Mouse (Mus musculus): ENCODE measurements at regions not wholly inside any gene's neighbourhood (a gene's known extent, or its start where the extent isn't known, plus 50 kb on each side); places are given as distances from the start of the nearest gene placed in this dataset.

GRCm38 (mm10) chr12:93221179-93221922, 1372.4 kb upstream of the Sel1l start:
- TF ChIP-seq POLR2A (IDR thresholded peaks at IDR 0.05; ENCODE audit: extremely low read depth, insufficient read depth, low read length) (no peak), CTCF (IDR thresholded peaks at IDR 0.05; ENCODE audit: low read depth, low read length) (no peak)

GRCm38 (mm10) chr12:93207596-93207995, 1358.6 kb upstream of the Sel1l start:
- H3K27ac ChIP-seq (replicated peaks; ENCODE audit: insufficient read depth, low read depth, low read length), result no peak overlapping the region
- no peak for TF ChIP-seq POLR2A (IDR thresholded peaks at IDR 0.05; ENCODE audit: extremely low read depth, insufficient read depth, low read length)
- no peak for TF ChIP-seq CTCF (IDR thresholded peaks at IDR 0.05; ENCODE audit: low read depth, low read length)
- H3K79me2 ChIP-seq (ENCODE audit: control insufficient read depth, insufficient read depth, low read length), result no peaks in the 10 kb centered on the region
- H3K36me3 ChIP-seq (ENCODE audit: control insufficient read depth, insufficient read depth, low read length), result no peaks in the 10 kb centered on the region
- DNase-seq (ENCODE audit: extremely low read depth, low read depth, low spot score), result no peak
- no peak overlapping the region for H3K4me3 ChIP-seq (ENCODE audit: insufficient read depth, low read depth, low read length)
- no peaks in the 10 kb centered on the region for H3K27me3 ChIP-seq (ENCODE audit: control insufficient read depth, insufficient read depth, low read length)
- no peaks in the 10 kb centered on the region for H3K4me1 ChIP-seq (ENCODE audit: control insufficient read depth, insufficient read depth, low read length)
- 76% methylated on average over 3 of the region's 3 CpGs for WGBS
- H3K9ac ChIP-seq (ENCODE audit: low read depth, low read length), result no peak overlapping the region

More at GRCm38 (mm10) chr12:93221179-93221922, 1372.4 kb upstream of the Sel1l start:
- 84% methylated on average over 6 of the region's 6 CpGs for WGBS
- Histone ChIP-seq H3K4me3 (ENCODE audit: insufficient read depth, low read depth, low read length) (no peak overlapping the region), H3K27ac (replicated peaks; ENCODE audit: insufficient read depth, low read depth, low read length) (no peak overlapping the region), H3K36me3 (ENCODE audit: control insufficient read depth, insufficient read depth, low read length) (no peaks in the 10 kb centered on the region), H3K4me1 (ENCODE audit: control insufficient read depth, insufficient read depth, low read length) (no peaks in the 10 kb centered on the region), H3K79me2 (ENCODE audit: control insufficient read depth, insufficient read depth, low read length) (no peaks in the 10 kb centered on the region), H3K9ac (ENCODE audit: low read depth, low read length) (no peak overlapping the region), H3K27me3 (ENCODE audit: control insufficient read depth, insufficient read depth, low read length) (no peaks in the 10 kb centered on the region)
- no peak for DNase-seq (ENCODE audit: extremely low read depth, low read depth, low spot score)

GRCm38 (mm10) chr12:93188940-93189339, 1340.0 kb upstream of the Sel1l start:
- DNase-seq (ENCODE audit: extremely low read depth, low read depth, low spot score), result no peak
- Histone ChIP-seq H3K79me2 (ENCODE audit: control insufficient read depth, insufficient read depth, low read length) (no peaks in the 10 kb centered on the region), H3K27ac (replicated peaks; ENCODE audit: insufficient read depth, low read depth, low read length) (no peak overlapping the region), H3K4me1 (ENCODE audit: control insufficient read depth, insufficient read depth, low read length) (no peaks in the 10 kb centered on the region), H3K4me3 (ENCODE audit: insufficient read depth, low read depth, low read length) (no peak overlapping the region), H3K9ac (ENCODE audit: low read depth, low read length) (no peak overlapping the region), H3K36me3 (ENCODE audit: control insufficient read depth, insufficient read depth, low read length) (no peaks in the 10 kb centered on the region), H3K27me3 (ENCODE audit: control insufficient read depth, insufficient read depth, low read length) (no peaks in the 10 kb centered on the region)
- 45% methylated on average over 1 of the region's 1 CpGs for WGBS
- TF ChIP-seq POLR2A (IDR thresholded peaks at IDR 0.05; ENCODE audit: extremely low read depth, insufficient read depth, low read length) (no peak), CTCF (IDR thresholded peaks at IDR 0.05; ENCODE audit: low read depth, low read length) (no peak)

- no peak overlapping the region for H3K4me3 ChIP-seq (ENCODE audit: insufficient read depth, low read depth, low read length)
- H3K27ac ChIP-seq (replicated peaks; ENCODE audit: insufficient read depth, low read depth, low read length), result no peak overlapping the region
- no peaks in the 10 kb centered on the region for H3K27me3 ChIP-seq (ENCODE audit: control insufficient read depth, insufficient read depth, low read length)
- WGBS, result 77% methylated on average over 5 of the region's 5 CpGs
- no peak overlapping the region for H3K9ac ChIP-seq (ENCODE audit: low read depth, low read length)
- no peak for TF ChIP-seq POLR2A (IDR thresholded peaks at IDR 0.05; ENCODE audit: extremely low read depth, insufficient read depth, low read length)
- no peak for TF ChIP-seq CTCF (IDR thresholded peaks at IDR 0.05; ENCODE audit: low read depth, low read length)
- no peak for DNase-seq (ENCODE audit: extremely low read depth, low read depth, low spot score)
- no peaks in the 10 kb centered on the region for H3K79me2 ChIP-seq (ENCODE audit: control insufficient read depth, insufficient read depth, low read length)
- no peaks in the 10 kb centered on the region for H3K4me1 ChIP-seq (ENCODE audit: control insufficient read depth, insufficient read depth, low read length)
- no peaks in the 10 kb centered on the region for H3K36me3 ChIP-seq (ENCODE audit: control insufficient read depth, insufficient read depth, low read length)
Observed at GRCm38 (mm10) chr12:93173744-93174143, 1324.8 kb upstream of the Sel1l start.

GRCm38 (mm10) chr12:93160252-93160651, 1311.3 kb upstream of the Sel1l start:
- H3K4me1 ChIP-seq (ENCODE audit: control insufficient read depth, insufficient read depth, low read length), result no peaks in the 10 kb centered on the region
- H3K27me3 ChIP-seq (ENCODE audit: control insufficient read depth, insufficient read depth, low read length), result no peaks in the 10 kb centered on the region; the same call in 1 of the 2 replicates
- no peak for DNase-seq (ENCODE audit: extremely low read depth, low read depth, low spot score)
- no peaks in the 10 kb centered on the region for H3K36me3 ChIP-seq (ENCODE audit: control insufficient read depth, insufficient read depth, low read length)
- no peak overlapping the region for H3K27ac ChIP-seq (replicated peaks; ENCODE audit: insufficient read depth, low read depth, low read length)
- no peak overlapping the region for H3K9ac ChIP-seq (ENCODE audit: low read depth, low read length)
- no peak overlapping the region for H3K4me3 ChIP-seq (ENCODE audit: insufficient read depth, low read depth, low read length)
- H3K79me2 ChIP-seq (ENCODE audit: control insufficient read depth, insufficient read depth, low read length), result no peaks in the 10 kb centered on the region
- TF ChIP-seq CTCF (IDR thresholded peaks at IDR 0.05; ENCODE audit: low read depth, low read length) (no peak), POLR2A (IDR thresholded peaks at IDR 0.05; ENCODE audit: extremely low read depth, insufficient read depth, low read length) (no peak)
- WGBS, result 81% methylated on average over 4 of the region's 4 CpGs

GRCm38 (mm10) chr12:93152618-93153245, 1303.8 kb upstream of the Sel1l start:
- no peaks in the 10 kb centered on the region for H3K79me2 ChIP-seq (ENCODE audit: control insufficient read depth, insufficient read depth, low read length)
- H3K4me1 ChIP-seq (ENCODE audit: control insufficient read depth, insufficient read depth, low read length), result no peaks in the 10 kb centered on the region
- DNase-seq (ENCODE audit: extremely low read depth, low read depth, low spot score), result peak; percentile 12
- no peak overlapping the region for H3K27ac ChIP-seq (replicated peaks; ENCODE audit: insufficient read depth, low read depth, low read length)
- H3K9ac ChIP-seq (ENCODE audit: low read depth, low read length), result no peak overlapping the region
- no peaks in the 10 kb centered on the region for H3K27me3 ChIP-seq (ENCODE audit: control insufficient read depth, insufficient read depth, low read length)
- 49% methylated on average over 6 of the region's 6 CpGs for WGBS
- no peak for TF ChIP-seq POLR2A (IDR thresholded peaks at IDR 0.05; ENCODE audit: extremely low read depth, insufficient read depth, low read length)
- peak; percentile 67 for TF ChIP-seq CTCF (IDR thresholded peaks at IDR 0.05; ENCODE audit: low read depth, low read length)
- no peak overlapping the region for H3K4me3 ChIP-seq (ENCODE audit: insufficient read depth, low read depth, low read length)
- H3K36me3 ChIP-seq (ENCODE audit: control insufficient read depth, insufficient read depth, low read length), result no peaks in the 10 kb centered on the region

All from liver, adult 2 months (tissue).